Mouse (Mus musculus) ES-E14 (cell line): ENCODE data around the gene Ak5. TPM values are rescaled to one million over a fixed set of nuclear protein-coding genes. Genes with fewer than 3 reads are reported as not detected.

Source experiments
- DNase-seq: peaks from one replicate; pipeline ENCODE4 v3.0.0-alpha.2; 2013; ENCODE audit warnings: low read depth, low spot score
- H3K27ac ChIP-seq: 2 replicates; pipeline ENCODE4 v1.5.1; 2012; ENCODE audit warnings: low read depth, mild to moderate bottlenecking, low read length, moderate library complexity, mixed read lengths; ENCODE audit not compliant: poor library complexity, insufficient read depth, severe bottlenecking
- H3K36me3 ChIP-seq: 2 replicates; pipeline ENCODE4 v1.6.1; 2012; ENCODE audit warnings: mild to moderate bottlenecking, low read length, moderate library complexity, mixed read lengths; ENCODE audit not compliant: control insufficient read depth, poor library complexity, insufficient read depth, severe bottlenecking
- H3K4me1 ChIP-seq, 2 experiments: fragments of 150-350 bp in 1 of 2; sonication (generic) in 1 of 2; 2 replicates each; pipeline ENCODE4 v1.6.1; 2012; ENCODE audit warnings: low read length in 2 of 2, mild to moderate bottlenecking in 1 of 2, mixed read lengths in 1 of 2; ENCODE audit not compliant: control insufficient read depth in 2 of 2, insufficient read depth in 2 of 2, poor library complexity in 1 of 2
- H3K4me3 ChIP-seq, 2 experiments: fragments of 150-350 bp in 1 of 2; sonication (generic) in 1 of 2; 2 replicates each; pipeline ENCODE4 v1.5.1; 2012; ENCODE audit warnings: low read length in 2 of 2, low read depth in 1 of 2, mild to moderate bottlenecking in 1 of 2, mixed read lengths in 1 of 2; ENCODE audit not compliant: insufficient read depth in 1 of 2, poor library complexity in 1 of 2, severe bottlenecking in 1 of 2
- H3K9ac ChIP-seq: 2 replicates; pipeline ENCODE4 v1.6.1; 2012; ENCODE audit warnings: low read depth, mild to moderate bottlenecking, low read length, mixed read lengths; ENCODE audit not compliant: poor library complexity, insufficient read depth, severe bottlenecking
- H3K9me3 ChIP-seq: fragments of 150-350 bp; sonication (generic); 2 replicates; pipeline ENCODE4 v1.6.1; 2012; ENCODE audit warnings: low read depth, mild to moderate bottlenecking, low read length; ENCODE audit not compliant: control insufficient read depth, insufficient read depth
- CHD2 ChIP-seq: IDR thresholded peaks from 2 replicates; pipeline ENCODE4 v1.6.1; 2014; ENCODE audit warnings: mild to moderate bottlenecking, low read depth, low read length, inconsistent platforms
- HCFC1 ChIP-seq: IDR thresholded peaks from 2 replicates; pipeline ENCODE4 v1.6.1; 2012; ENCODE audit warnings: low read length, inconsistent platforms, borderline replicate concordance; ENCODE audit not compliant: insufficient read depth
- MAFK ChIP-seq: IDR thresholded peaks from 2 replicates; pipeline ENCODE4 v1.6.1; 2014; ENCODE audit warnings: mild to moderate bottlenecking, low read depth, low read length, inconsistent platforms; ENCODE audit not compliant: insufficient read depth
- ZC3H11A ChIP-seq: IDR thresholded peaks from 2 replicates; pipeline ENCODE4 v1.6.1; 2012; ENCODE audit warnings: low read depth, mild to moderate bottlenecking, inconsistent platforms, low read length, borderline replicate concordance
- ZNF384 ChIP-seq: IDR thresholded peaks from 2 replicates; pipeline ENCODE4 v1.6.1; 2012; ENCODE audit warnings: low read depth, low read length, inconsistent platforms
- in situ Hi-C, 2 experiments: fragments of 600-800 bp; cut with MboI; formaldehyde crosslinking; loops; one replicate each; pipeline ENCODE4 v1.15.1; 2025; ENCODE audit warnings: low sequenced_read_pairs in 2 of 2, inconsistent platforms in 1 of 2; ENCODE audit not compliant: unreplicated experiment in 2 of 2
- total RNA-seq: library from RNA; depleted of rRNA; stranded (reverse); fragments of 300-350 nt; gene quantifications from 2 replicates; pipeline ENCODE4 v1.2.3, GENCODE M21; 2012

Ak5 gene
- total RNA-seq, 1 experiment, result 0.76 TPM

GRCm38 (mm10) chr3:152469423-152470200 lies 198.5 kb downstream of the Ak5 start:
- TF ChIP-seq CHD2 (no peak), ZNF384 (no peak), HCFC1 (no peak), ZC3H11A (no peak), MAFK (no peak)
- H3K36me3 ChIP-seq, result no peaks in the 10 kb centered on the region
- in situ Hi-C loops, result no loop called here
- H3K9ac ChIP-seq, result no peak overlapping the region
- no peaks in the 10 kb centered on the region for H3K9me3 ChIP-seq
- no peak overlapping the region for H3K27ac ChIP-seq
- H3K4me3 ChIP-seq, result no peak overlapping the region; a peak in 1 of 4 replicates
- peaks cover 0 to 2% of the 10 kb centered on the region in 2 experiments; a peak in 1 of 4 replicates for H3K4me1 ChIP-seq
- no peak for DNase-seq

GRCm38 (mm10) chr3:152468569-152469041 lies 199.6 kb downstream of the Ak5 start:
- no peak for TF ChIP-seq ZC3H11A
- TF ChIP-seq MAFK, result no peak
- no peak for TF ChIP-seq HCFC1
- TF ChIP-seq CHD2, result no peak
- TF ChIP-seq ZNF384, result no peak
- H3K4me1 ChIP-seq, result no peaks in the 10 kb centered on the region
- in situ Hi-C loops, result no loop called here
- no peak for DNase-seq
- no peak overlapping the region for H3K27ac ChIP-seq
- no peak overlapping the region for H3K9ac ChIP-seq
- no peaks in the 10 kb centered on the region for H3K36me3 ChIP-seq
- H3K9me3 ChIP-seq, result no peaks in the 10 kb centered on the region
- H3K4me3 ChIP-seq, result no peak overlapping the region

GRCm38 (mm10) chr3:152468032-152468431 lies 200.1 kb downstream of the Ak5 start:
- no peak for DNase-seq
- Histone ChIP-seq H3K36me3 (no peaks in the 10 kb centered on the region), H3K4me3 (no peak overlapping the region), H3K9me3 (no peaks in the 10 kb centered on the region), H3K4me1 (no peaks in the 10 kb centered on the region), H3K9ac (no peak overlapping the region), H3K27ac (no peak overlapping the region)
- TF ChIP-seq ZC3H11A (no peak), MAFK (no peak), HCFC1 (no peak), ZNF384 (no peak), CHD2 (no peak)
- in situ Hi-C loops, result no loop called here

GRCm38 (mm10) chr3:152467312-152467711 lies 200.8 kb downstream of the Ak5 start:
- in situ Hi-C loops, result no loop called here
- H3K4me1 ChIP-seq, result no peaks in the 10 kb centered on the region
- H3K27ac ChIP-seq, result no peak overlapping the region
- no peak overlapping the region for H3K4me3 ChIP-seq
- no peaks in the 10 kb centered on the region; the same call in 1 of the 2 replicates for H3K36me3 ChIP-seq
- no peak overlapping the region for H3K9ac ChIP-seq
- H3K9me3 ChIP-seq, result no peaks in the 10 kb centered on the region
- DNase-seq, result no peak
- TF ChIP-seq CHD2, result no peak

- in situ Hi-C loops, result no loop called here
- no peak overlapping the region for H3K27ac ChIP-seq
- no peak for TF ChIP-seq ZNF384
- no peak for TF ChIP-seq MAFK
- no peak for TF ChIP-seq ZC3H11A
- DNase-seq, result no peak
- peaks cover 3% of the 10 kb centered on the region; the same call in 1 of the 2 replicates for H3K36me3 ChIP-seq
- no peaks in the 10 kb centered on the region for H3K9me3 ChIP-seq
- no peak overlapping the region for H3K9ac ChIP-seq
- H3K4me3 ChIP-seq, result no peak overlapping the region
- no peaks in the 10 kb centered on the region for H3K4me1 ChIP-seq
Measured at GRCm38 (mm10) chr3:152466849-152467248, 201.3 kb downstream of the Ak5 start.
